Mouse (Mus musculus) testis, adult 2 months (tissue): ENCODE results near the gene Gm17657.

Experiments
- CTCF ChIP-seq: fragments of 200-500 bp; IDR thresholded peaks from 2 replicates; pipeline ENCODE4 v1.5.1; 2012; ENCODE audit warnings: low read depth, mild to moderate bottlenecking, inconsistent platforms, low read length, moderate library complexity; ENCODE audit not compliant: control insufficient read depth, insufficient read depth, insufficient replicate concordance
- POLR2A ChIP-seq: fragments of 200-500 bp; IDR thresholded peaks from 2 replicates; pipeline ENCODE4 v1.6.1; 2012; ENCODE audit warnings: low read depth, mild to moderate bottlenecking, inconsistent platforms, low read length, moderate library complexity; ENCODE audit not compliant: control insufficient read depth

DNA sequence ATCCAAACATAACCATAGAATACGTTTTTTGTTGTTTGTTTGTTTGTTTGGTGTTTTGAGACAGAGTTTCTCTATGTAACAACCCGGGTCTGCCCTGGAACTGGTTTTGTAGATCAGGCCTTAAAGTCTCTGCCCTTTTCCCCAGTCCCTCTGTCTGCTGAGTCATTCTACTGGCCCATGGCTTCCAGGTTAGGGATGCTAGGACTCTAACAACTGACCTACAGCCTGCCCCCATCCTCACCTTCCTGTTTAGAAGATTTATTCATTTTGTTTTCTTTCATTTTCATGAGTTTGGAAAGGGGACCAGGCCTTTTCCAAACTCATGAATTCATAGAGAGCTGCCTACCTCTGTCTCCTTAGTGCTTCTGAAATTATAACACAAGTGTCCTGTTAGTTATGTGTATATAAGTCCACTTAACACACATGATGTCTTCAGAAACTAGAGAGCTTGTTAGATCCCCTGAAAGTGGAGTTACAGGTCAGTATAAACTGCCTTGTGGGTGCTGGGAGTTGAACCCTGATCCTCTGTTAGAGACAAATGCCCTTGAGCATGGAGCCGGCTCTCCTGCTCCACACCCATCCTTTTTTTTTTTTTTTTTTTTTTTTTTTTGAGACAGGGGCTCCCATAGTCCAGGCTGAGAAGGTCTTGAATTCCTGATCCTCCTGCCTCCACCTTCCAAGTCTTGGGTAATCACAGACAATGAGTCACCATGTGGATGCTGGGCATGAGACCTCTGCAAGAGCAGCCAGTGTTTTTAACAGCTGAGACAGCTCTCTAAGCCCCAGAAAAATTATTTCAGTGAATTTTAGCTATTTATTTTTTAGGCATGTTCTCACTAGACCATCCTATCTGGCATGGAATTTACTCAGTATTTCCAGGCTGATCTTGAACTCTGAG lies 63.9 kb downstream of the Gm17657 start:
- TF ChIP-seq CTCF (no peak), POLR2A (no peak)
